Mouse (Mus musculus) kidney, embryonic 15.5 days (tissue): ENCODE data around the gene Nfia. TPM values are rescaled to one million over a fixed set of nuclear protein-coding genes. Genes with fewer than 3 reads are reported as not detected.

ENCODE experiments used
- ATAC-seq: fragments of 200-750 bp; cut with Nextera tagmentation; replicated peaks from 2 replicates; pipeline ENCODE4 v1.8.0; 2017; ENCODE audit warnings: moderate TSS enrichment; ENCODE audit not compliant: low FRiP score
- H3K27ac ChIP-seq: fragments of 300-500 bp; sonication (generic); 2 replicates; pipeline ENCODE4 v1.5.1; 2015; ENCODE audit warnings: mild to moderate bottlenecking, inconsistent platforms
- H3K27me3 ChIP-seq: fragments of 300-500 bp; sonication (generic); 2 replicates; pipeline ENCODE4 v1.6.1; 2015; ENCODE audit warnings: inconsistent platforms
- H3K36me3 ChIP-seq: fragments of 300-500 bp; sonication (generic); 2 replicates; pipeline ENCODE4 v1.6.1; 2015; ENCODE audit warnings: inconsistent platforms
- H3K4me1 ChIP-seq: fragments of 300-500 bp; sonication (generic); 2 replicates; pipeline ENCODE4 v1.6.1; 2015; ENCODE audit warnings: inconsistent platforms
- H3K4me2 ChIP-seq: fragments of 300-500 bp; sonication (generic); 2 replicates; pipeline ENCODE4 v1.6.1; 2015; ENCODE audit warnings: moderate library complexity, mild to moderate bottlenecking, inconsistent platforms
- H3K4me3 ChIP-seq: fragments of 300-500 bp; sonication (generic); replicated peaks from 2 replicates; pipeline ENCODE4 v1.5.1; 2015; ENCODE audit warnings: mild to moderate bottlenecking, inconsistent platforms
- H3K9ac ChIP-seq: fragments of 300-500 bp; sonication (generic); 2 replicates; pipeline ENCODE4 v1.6.1; 2015; ENCODE audit warnings: mild to moderate bottlenecking, inconsistent platforms
- H3K9me3 ChIP-seq: fragments of 300-500 bp; sonication (generic); replicated peaks from 2 replicates; pipeline ENCODE4 v1.6.1; 2016; ENCODE audit warnings: inconsistent platforms
- WGBS: fragments of 180-500 bp; shearing (Covaris S2); methylation state at CpG from one replicate; pipeline ENCODE4 v1.1.7; 2015; ENCODE audit warnings: mixed read lengths; 5-methylcytosine and 5-hydroxymethylcytosine counted together
- polyA plus RNA-seq: library from polyadenylated mRNA; unstranded; fragments of >200 nt; fragmentation: Nextera tagmentation; extraction: Ambion mirVana; gene quantifications from 2 replicates; pipeline ENCODE4 v1.2.1, GENCODE M21; 2015

Nfia gene
- polyA plus RNA-seq, 1 experiment from 2014 or later, result 29.3 TPM

DNA sequence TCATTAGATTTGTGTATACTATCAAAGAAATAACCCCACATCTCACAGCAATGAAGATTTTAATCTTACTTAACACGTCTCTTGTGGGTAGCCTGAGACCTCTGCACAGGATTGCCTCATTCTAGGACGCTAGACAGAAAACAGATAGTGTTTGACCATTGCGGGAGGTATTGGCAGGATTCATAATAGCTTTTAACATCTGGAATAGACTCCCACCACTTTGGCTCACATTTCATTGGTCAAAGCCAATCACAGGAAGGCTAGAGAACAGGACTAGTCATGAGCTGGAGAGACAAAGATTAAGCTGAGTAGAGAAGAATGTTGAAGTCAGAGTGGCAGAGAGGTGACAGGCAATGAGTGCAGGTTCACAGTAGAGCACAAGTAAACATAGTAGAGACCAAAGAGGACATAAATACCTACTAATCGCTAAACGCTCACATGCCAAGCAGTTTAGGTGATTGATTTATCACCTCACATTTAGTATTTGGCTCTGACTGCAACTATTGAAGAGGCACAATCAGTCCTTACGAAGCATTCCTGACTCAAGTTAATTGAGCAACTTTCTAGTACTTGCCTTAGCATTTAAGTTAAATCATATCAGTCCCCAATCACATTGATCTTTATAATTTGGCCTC, 348.3 kb downstream of the Nfia start:
- H3K9me3 ChIP-seq, result no peaks in the 10 kb centered on the region
- H3K4me3 ChIP-seq, result no peak overlapping the region
- no peak overlapping the region for H3K27ac ChIP-seq
- H3K4me2 ChIP-seq, result no peak overlapping the region
- no peak overlapping the region for H3K9ac ChIP-seq
- no peaks in the 10 kb centered on the region for H3K36me3 ChIP-seq
- 0 out of 2 replicates have a peak, but pooled peaks cover under 1% of the 10 kb centered on the region for H3K4me1 ChIP-seq
- H3K27me3 ChIP-seq, result no peaks in the 10 kb centered on the region
- WGBS, result 70% methylated on average over 6 of the region's 6 CpGs
- ATAC-seq, result no peak

- WGBS, result 31% methylated on average over 11 of the region's 11 CpGs
- no peaks in the 10 kb centered on the region for H3K27me3 ChIP-seq
- H3K4me3 ChIP-seq, result no peak overlapping the region
- H3K4me2 ChIP-seq, result no peak overlapping the region
- H3K9me3 ChIP-seq, result no peaks in the 10 kb centered on the region
- no peaks in the 10 kb centered on the region for H3K36me3 ChIP-seq
- peak; percentile 56; the same call in 1 of the 2 replicates for ATAC-seq
- H3K27ac ChIP-seq, result no peak overlapping the region
- no peak overlapping the region for H3K9ac ChIP-seq
- peaks cover 5% of the 10 kb centered on the region; the same call in 1 of the 2 replicates for H3K4me1 ChIP-seq
Observed at GRCm38 (mm10) chr4:98126003-98126677, 353.6 kb downstream of the Nfia start.

DNA sequence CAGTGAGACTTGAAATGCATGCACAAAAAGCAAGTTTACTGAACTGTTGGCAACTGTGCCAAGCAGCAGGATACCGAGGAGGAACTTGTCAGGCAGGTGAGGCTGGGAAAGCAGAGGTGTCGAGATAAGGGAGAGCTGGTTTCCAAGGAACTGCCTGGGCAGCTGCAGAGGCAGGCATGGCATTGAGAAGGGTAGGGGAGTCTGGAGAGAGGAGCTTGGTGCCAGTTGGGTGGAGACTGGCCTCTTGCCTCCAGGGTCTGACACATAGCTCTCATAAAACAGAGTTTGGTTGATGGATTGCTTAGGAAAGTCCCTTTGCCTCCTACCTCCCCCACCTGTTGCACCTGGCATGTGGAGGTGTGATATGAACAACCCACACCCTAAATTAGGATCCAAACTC, 358.3 kb downstream of the Nfia start:
- Histone ChIP-seq H3K36me3 (no peaks in the 10 kb centered on the region), H3K27ac (no peak overlapping the region), H3K9me3 (no peaks in the 10 kb centered on the region), H3K4me1 (peaks cover 5% of the 10 kb centered on the region; the same call in 1 of the 2 replicates), H3K4me2 (no peak overlapping the region), H3K27me3 (no peaks in the 10 kb centered on the region), H3K4me3 (no peak overlapping the region), H3K9ac (no peak overlapping the region)
- no peak for ATAC-seq
- WGBS, result 59% methylated on average over 2 of the region's 2 CpGs

- Histone ChIP-seq H3K4me1 (0 out of 2 replicates have a peak, but pooled peaks cover 3% of the 10 kb centered on the region), H3K27me3 (no peaks in the 10 kb centered on the region), H3K9me3 (no peaks in the 10 kb centered on the region), H3K36me3 (no peaks in the 10 kb centered on the region), H3K4me3 (no peak overlapping the region), H3K9ac (no peak overlapping the region), H3K27ac (no peak overlapping the region), H3K4me2 (no peak overlapping the region)
- no peak for ATAC-seq
- 92% methylated on average over 4 of the region's 4 CpGs for WGBS
Observed at GRCm38 (mm10) chr4:98134027-98134426, 361.5 kb downstream of the Nfia start.

GRCm38 (mm10) chr4:98136072-98136471, 363.5 kb downstream of the Nfia start:
- H3K27ac ChIP-seq, result no peak overlapping the region

GRCm38 (mm10) chr4:98142879-98143436, 370.4 kb downstream of the Nfia start:
- Histone ChIP-seq H3K27ac (no peak overlapping the region), H3K27me3 (no peaks in the 10 kb centered on the region), H3K4me1 (no peaks in the 10 kb centered on the region), H3K9me3 (no peaks in the 10 kb centered on the region), H3K4me2 (no peak overlapping the region), H3K36me3 (no peaks in the 10 kb centered on the region), H3K9ac (no peak overlapping the region), H3K4me3 (no peak overlapping the region)
- no peak for ATAC-seq
- WGBS, result 35% methylated on average over 1 of the region's 1 CpGs

More at GRCm38 (mm10) chr4:98136072-98136471, 363.5 kb downstream of the Nfia start:
- H3K9ac ChIP-seq, result no peak overlapping the region
- H3K9me3 ChIP-seq, result no peaks in the 10 kb centered on the region
- 0 out of 2 replicates have a peak, but pooled peaks cover 3% of the 10 kb centered on the region for H3K4me1 ChIP-seq
- H3K4me3 ChIP-seq, result no peak overlapping the region
- no peaks in the 10 kb centered on the region for H3K36me3 ChIP-seq
- no peak overlapping the region for H3K4me2 ChIP-seq
- no peak for ATAC-seq
- WGBS, result 74% methylated on average over 2 of the region's 2 CpGs
- no peaks in the 10 kb centered on the region for H3K27me3 ChIP-seq

- Histone ChIP-seq H3K4me3 (no peak overlapping the region), H3K4me2 (no peak overlapping the region), H3K9ac (no peak overlapping the region), H3K27me3 (no peaks in the 10 kb centered on the region), H3K4me1 (no peaks in the 10 kb centered on the region), H3K36me3 (no peaks in the 10 kb centered on the region), H3K27ac (no peak overlapping the region), H3K9me3 (no peaks in the 10 kb centered on the region)
- no peak for ATAC-seq
- 83% methylated on average over 5 of the region's 5 CpGs for WGBS
Observed at GRCm38 (mm10) chr4:98150576-98150975, 378.0 kb downstream of the Nfia start.

- WGBS, result 91% methylated on average over 3 of the region's 3 CpGs
- H3K27me3 ChIP-seq, result no peaks in the 10 kb centered on the region
- no peaks in the 10 kb centered on the region for H3K9me3 ChIP-seq
- H3K4me3 ChIP-seq, result no peak overlapping the region
- H3K9ac ChIP-seq, result no peak overlapping the region
- ATAC-seq, result no peak
- H3K27ac ChIP-seq, result no peak overlapping the region
- H3K4me2 ChIP-seq, result no peak overlapping the region
- H3K36me3 ChIP-seq, result no peaks in the 10 kb centered on the region
- no peaks in the 10 kb centered on the region for H3K4me1 ChIP-seq
Observed at GRCm38 (mm10) chr4:98157921-98158320, 385.4 kb downstream of the Nfia start.

DNA sequence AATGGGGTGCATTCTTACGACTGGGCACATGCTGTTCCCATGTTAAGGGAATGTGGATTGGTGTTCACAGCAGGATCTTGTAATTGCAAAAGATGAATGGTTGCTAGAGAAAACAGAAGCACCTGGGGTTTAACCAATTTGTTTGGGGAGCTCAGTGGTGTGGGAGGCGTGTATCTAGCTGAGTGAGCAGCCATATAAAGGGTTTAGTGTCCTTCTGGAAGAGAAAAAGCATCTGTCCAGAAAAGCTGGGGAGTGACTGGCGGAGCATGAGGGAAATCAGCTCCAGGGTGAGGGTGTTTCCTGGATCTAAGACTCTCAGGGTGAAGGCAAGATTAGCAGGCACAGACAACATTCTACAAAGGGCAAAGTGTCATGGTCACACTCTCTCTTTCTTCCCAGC, 393.8 kb downstream of the Nfia start:
- Histone ChIP-seq H3K36me3 (no peaks in the 10 kb centered on the region), H3K9me3 (no peaks in the 10 kb centered on the region), H3K9ac (no peak overlapping the region), H3K4me3 (no peak overlapping the region), H3K27me3 (no peaks in the 10 kb centered on the region), H3K27ac (no peak overlapping the region), H3K4me1 (no peaks in the 10 kb centered on the region), H3K4me2 (no peak overlapping the region)
- ATAC-seq, result peak; percentile 54; the same call in 1 of the 2 replicates
- WGBS, result 47% methylated on average over 3 of the region's 3 CpGs

Other genes starting within 250 kb of the Nfia start
- gene E130114P18Rik, start 5.3 kb downstream of the Nfia start, polyA plus RNA-seq, result 0.51 and 0.59 TPM in 2 replicates